Mouse (Mus musculus): ENCODE measurements around the gene Ttc21a.

- no peak for TF ChIP-seq POLR2A (IDR thresholded peaks at IDR 0.05; ENCODE audit: borderline replicate concordance, insufficient read depth, low read length)
- TF ChIP-seq CTCF (IDR thresholded peaks at IDR 0.05; ENCODE audit: borderline replicate concordance, insufficient read depth, low read depth, low read length), result peak; percentile 72
Observed at GRCm38 (mm10) chr9:119962987-119963667, 25.7 kb downstream of the Ttc21a start.

Measured in cerebellum, adult 2 months (tissue).